Mouse (Mus musculus) CD4-positive helper T cell, adult 2 months (primary cell): ENCODE measurements around the gene Rfc2.

ENCODE experiments used
- DNase-seq: peaks from one replicate; pipeline ENCODE4 v3.0.0-alpha.2; 2012; ENCODE audit warnings: low read depth, missing footprints, low spot score

Gene Rfc2

DNA sequence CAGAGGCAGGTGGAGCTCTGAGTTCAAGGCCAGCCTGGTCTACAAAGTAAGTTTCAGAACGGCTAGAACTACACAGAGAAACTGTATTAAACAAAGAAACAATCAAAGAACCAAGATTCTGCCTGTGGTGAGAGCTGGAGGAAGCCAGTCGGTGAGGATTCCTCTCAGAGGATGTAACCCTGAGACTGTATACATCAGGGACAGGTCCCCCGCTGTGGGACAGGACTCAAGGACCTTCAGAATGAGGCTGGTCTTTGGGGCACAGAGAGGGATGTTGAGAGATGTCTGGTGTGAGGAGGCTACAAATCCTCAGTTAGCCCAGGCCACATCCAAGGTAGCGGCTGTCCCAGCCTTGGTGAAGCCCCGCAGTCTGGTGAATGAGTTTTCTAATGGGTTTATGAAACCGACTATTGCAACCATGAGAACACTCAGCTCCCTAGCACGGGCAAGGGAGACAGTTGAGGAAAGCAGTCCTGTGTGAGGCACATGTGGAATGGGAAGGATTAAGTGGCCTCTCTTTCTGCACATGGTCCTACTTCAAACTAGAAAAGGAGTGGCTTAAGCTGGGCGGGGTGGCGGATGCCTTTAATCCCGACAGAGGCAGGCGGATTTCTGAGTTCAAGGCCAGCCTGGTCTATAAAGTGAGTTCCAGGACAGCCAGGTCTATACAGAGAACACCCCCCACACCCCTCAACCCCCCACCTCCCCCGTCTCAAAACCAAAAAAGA lies 28.9 kb downstream of the Rfc2 start:
- DNase-seq: no peak

DNA sequence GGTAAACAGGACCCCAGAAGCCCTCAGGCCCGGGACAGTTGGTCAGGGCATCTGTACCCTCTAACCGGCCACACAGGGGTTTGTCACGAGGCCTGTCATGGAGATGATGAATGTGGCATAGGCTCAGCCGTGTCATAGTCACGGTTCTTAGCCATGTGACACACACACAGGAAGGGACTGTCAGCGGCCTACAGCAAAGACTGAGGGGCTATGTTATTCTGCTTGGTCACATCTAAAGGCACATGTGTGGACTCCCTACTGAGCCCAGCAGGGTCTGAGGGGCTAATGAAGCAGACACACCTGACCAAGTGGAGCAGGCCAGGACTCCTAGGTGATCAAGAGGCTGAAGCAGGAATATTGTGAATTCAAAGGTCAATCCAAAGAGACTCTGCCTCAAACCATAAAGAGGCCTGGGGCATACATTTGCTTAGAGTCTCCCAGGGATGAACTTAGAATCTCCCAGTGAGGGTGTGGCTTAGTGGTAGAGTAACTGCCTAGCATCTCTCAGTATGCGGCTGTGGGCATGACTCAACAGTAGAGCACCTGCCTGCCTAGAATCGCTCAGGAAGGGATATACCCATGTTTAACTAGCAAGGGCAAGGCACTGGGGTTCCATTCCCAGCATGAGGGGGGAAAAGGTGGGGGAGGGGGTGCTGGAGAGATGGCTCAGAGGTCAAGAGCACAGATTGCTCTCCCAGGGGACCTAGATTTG lies 30.8 kb downstream of the Rfc2 start:
- DNase-seq: no peak

DNA sequence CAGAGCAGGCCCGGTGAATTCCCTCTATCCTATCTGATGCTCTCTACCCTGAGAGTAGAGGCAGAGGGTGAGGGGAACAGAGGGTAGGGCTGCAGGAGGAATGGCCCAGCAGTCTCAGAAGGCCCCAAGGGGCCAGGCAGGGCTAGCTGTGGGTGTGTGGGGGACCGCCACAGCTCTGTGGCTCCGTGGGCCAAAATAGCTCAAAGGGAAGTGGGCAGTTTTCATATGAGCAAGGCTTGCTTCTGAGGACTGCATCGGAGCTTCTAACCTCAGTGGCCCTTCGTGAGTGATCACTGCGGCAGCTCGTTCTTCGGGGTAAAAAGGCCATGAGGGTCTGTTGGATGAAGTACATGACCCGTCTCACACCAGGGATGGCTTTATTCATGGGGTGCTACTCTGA lies 32.6 kb downstream of the Rfc2 start:
- no peak for DNase-seq

DNA sequence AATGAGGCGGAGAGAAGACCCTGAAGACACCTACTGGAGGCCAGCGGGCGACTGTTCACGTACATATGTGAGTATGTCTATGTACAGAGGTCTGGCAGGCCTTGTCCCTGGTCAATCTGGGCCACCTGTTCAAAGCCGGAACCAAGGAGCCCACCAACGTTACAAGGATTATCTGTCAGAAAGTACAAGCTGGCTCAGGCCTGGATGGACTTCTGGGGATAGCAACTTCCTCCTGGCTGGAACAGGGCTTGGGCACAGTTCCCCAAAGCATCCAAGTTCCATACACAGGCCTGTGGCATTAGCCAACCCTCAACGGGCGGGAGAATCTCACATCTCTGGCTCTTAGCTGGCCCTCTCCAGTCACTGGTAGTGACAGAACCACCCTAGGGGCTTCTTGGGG lies 33.1 kb downstream of the Rfc2 start:
- no peak for DNase-seq

DNA sequence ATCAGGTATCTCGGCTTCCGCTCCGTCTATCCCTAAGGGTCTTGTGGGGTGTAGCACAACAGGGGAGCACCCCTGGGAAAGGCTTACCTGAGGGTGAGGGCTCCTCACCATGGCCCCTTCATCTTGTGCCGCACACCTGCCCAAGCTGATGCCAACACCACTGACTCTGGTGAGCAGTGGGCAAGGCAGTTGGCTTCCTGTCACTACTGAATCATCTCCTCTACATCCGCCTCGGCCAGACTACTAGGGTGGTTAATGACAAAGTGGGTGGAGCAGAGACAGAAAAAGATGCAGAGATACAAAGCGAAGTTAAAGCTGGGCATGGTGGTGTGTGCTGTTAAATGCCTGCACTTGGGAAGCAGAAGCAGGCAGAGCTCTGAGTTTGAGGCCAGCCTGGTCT lies 33.6 kb downstream of the Rfc2 start, which contains the start of gene Lat2:
Gene Lat2, minus strand, starts transcription at position 224 of the 400 bp plus-strand sequence.
- no peak for DNase-seq

DNA sequence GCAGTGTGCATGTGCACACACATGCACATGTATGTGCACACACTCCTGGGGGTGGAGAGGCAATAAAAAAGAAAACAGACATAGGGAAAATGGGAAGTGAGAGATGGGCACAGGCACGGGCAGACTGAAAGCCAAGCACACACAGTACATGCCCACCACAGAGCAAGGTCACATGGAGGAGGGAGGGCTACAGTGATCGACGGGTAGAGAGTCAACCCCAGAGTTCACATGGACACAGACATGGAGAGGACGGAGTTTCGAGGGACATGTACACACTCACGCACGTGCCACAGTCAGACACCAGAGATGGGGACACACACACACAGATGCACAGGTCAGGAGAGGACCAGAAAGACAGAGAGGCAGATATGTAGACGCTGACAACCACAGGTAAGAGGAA lies 34.2 kb downstream of the Rfc2 start:
- no peak for DNase-seq

DNA sequence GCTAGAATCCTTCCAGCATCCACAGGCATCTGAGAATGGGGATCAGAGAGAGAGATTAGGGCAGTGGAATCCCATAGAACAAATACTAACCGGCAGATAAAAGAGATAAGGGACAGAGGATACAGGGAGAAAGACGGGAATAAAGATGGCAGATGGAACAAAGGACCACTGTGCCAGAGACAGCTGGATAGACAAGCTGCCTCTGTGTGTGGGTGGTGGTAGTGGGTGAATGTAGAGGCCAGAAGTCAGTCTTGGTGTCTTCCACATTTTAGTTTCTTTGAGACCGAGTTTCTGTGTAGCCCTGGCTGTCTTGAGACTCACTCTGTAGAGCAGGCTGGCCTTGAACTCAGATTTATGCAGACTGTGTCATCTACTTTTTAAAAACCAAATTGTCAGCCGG lies 34.6 kb downstream of the Rfc2 start:
- DNase-seq: no peak

DNA sequence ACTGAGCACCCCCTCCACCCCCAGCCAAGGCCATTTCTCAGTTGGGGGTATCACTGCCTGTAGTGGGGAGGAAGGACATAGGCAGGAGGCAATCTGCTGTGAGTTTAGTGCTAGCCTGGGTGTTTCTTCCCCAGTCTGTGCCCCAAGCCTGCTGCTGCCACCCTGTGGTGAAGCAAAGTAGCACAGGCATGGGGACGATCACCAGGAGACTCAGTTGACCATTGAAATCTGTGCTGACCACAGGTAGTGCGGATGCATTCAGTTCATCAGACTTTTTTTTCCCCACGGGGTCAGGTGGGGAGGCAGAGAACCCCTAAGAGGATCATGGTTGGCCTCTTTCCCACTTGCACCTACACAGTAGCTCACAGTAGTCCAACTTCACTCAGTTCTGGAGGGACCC lies 35.9 kb downstream of the Rfc2 start:
- DNase-seq: peak; percentile 50

DNA sequence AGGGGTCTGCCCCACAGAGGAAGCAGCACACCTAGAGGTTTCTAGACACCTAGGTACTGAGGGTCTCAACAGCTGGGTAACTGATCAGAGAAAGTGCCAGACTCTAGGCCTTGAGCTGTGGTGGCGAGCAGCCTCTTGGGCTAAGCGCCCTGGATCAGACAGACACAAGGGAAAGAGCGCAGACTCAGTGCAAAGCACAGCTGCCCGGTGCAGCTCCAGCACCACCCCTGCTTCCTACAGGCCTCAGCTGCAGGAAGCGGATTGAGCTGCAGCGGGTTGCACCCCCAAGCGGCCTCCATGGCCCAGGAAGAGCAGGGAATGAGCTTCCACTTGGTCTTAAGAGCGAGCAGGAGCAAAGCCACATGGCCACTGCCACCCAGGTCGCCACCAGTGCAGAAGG lies 39.3 kb downstream of the Rfc2 start:
- no peak for DNase-seq

DNA sequence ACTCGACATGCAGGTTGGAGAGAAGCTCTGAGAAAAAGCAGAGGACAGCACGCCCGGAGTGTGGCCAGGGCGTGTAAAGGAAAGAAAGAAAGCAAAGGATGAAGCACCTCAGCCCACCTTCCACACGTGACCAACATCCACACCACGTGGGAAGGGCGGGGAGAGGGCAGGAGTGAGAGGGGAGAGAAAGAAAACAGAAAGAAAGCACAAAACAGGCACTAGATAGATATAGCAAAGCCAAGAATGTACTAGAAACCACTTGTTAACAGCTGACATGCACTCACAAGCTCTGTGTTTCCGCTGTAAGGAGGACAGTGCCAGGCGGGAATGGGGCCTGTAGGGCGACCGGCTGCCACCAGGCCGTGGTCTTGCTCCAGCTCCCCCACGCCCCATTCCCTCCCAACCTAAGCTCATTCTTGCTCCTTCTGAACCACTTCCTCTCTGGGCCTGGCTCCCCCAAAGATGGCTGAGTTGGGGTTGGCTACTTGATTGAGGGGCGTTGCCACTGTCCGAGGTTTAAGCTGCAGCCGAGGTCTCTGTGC lies 40.0 kb downstream of the Rfc2 start:
- no peak for DNase-seq

DNA sequence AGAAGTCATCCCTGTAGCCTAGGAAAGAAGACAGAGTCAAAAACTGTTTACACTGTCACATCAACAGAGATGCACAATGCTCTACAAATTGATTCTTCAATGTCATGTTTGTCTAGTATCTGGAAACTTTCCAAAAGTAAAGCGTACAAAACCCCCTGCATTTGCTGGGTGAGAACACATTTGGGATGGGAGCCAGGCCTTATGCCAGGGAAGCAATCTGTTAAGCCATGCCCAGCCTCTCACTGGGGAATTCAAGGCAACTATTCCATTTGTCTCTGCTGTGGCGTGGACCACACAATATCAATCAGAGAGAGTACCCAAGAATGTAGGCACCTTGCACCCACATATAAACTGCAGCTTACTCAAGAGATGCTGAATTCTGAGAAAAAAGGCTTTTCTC lies 40.9 kb downstream of the Rfc2 start:
- no peak for DNase-seq

DNA sequence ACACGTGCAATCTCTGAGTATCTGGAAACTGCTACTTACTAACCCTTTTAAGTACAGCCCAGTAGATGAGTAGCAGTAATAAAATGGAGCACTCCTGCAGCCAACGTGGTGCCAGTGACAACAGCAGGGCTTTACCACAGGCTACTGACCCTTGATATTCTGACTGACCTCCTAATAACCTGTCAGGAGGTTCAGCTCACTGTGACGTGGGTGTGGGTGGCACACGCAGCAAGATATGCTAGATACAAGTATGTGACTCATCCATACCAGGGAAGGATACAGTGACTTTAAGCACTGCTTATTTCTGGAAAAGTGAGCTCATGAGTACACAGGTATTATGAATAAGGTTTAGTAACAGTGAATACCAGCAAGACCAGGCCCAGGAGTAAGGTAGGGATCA lies 48.3 kb downstream of the Rfc2 start:
- DNase-seq: no peak

DNA sequence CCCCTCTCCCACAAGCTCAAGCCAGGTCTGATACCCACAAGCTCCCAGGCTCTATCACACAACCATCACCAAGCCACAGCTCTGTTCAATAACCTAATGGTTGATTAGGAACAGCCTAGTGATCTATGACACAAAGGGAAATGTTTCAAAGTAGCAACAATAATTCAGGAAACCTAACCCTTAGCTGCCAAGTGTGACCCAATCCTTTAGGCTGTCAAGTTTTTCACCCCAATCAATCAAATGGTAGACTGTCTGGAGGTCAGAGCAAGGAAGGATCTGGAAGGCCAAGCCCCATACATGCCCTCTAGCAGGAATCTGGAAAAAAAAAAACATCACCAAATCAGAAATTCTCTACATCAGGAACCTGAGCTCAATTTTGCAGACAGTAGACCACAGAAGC lies 49.7 kb downstream of the Rfc2 start:
- DNase-seq: no peak

DNA sequence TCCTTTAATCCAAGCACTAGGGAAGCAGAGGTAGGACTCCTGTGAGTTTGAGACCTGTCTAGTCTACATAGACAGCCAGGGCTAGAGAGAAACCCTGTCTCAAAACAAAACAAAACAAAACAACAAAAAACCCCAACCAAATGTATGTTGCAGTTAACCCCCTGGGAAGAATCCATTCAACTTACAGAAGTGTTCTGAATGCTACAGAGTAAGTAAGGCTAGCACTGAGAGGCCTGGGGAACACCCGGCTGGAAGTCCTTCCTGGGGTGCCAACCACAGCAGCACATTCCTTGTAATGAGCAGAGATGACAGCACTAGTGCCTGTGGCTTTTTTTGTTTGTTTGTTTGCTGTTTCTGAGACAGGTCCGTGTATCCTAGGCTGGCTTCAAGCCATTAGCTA lies 51.7 kb downstream of the Rfc2 start:
- DNase-seq: no peak

DNA sequence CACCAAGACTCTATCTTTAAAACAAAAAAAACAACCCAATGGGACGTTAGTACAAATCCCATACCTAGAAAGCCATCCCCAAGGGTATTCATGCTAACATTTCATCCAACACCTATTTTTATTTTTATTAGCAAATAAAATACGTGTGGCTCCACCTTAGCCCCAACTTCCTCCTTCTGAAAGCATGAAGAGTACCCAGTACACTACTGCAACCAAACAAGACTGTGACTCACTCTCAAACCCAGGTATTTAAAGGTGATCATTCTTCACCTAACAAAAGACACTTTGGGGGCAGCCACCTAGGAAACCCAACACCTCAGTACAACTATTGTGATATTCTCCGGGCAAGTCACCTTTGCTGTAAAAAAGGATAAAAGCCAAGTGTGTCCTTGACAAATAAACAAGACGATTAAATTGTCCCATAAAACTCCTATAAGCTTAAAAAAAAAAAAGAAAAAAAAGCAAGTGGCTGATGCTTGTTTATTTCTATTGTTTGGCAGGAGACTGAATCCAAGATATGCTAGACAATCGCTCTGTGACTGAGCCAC lies 56.7 kb downstream of the Rfc2 start:
- no peak for DNase-seq

DNA sequence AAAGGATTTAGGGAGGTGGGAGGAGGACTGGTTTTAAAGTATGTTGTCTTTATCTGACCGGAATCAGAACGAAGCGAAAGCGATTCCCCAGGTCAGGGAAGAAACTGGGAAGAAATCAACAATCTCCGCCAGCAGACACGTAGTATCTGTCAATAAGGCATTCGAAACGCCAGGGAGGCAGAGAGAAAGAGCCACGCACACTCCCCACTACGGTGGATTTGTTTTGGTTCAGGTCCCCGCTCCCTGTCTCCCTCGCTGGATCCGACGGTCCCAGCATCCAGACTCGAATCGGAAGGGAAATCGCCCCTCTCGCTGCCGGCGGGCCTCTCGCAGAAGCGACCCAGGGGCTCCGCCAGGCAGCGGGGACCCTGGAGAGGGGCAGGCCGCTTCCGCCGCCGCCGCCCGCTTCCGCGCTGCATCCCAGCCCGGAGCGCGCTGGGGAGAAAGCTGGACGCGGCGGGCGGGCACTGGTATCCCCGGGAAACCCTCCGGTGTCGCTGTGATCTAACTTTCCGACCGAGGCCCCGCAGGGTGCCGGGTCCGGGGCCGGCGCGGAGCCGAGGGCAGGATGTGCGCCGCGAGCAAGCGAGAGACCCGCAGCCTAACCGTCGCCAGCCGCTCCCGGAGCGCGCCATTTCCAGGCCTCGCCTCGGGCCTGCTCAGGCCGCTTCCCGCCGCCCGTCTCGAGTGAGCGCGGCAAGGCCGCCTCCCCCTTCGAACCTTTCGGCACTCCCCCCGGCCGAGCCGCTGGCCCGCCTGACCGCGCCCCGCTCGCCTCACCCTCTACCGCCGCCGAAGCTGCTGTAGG lies 57.5 kb downstream of the Rfc2 start:
- DNase-seq: no peak

DNA sequence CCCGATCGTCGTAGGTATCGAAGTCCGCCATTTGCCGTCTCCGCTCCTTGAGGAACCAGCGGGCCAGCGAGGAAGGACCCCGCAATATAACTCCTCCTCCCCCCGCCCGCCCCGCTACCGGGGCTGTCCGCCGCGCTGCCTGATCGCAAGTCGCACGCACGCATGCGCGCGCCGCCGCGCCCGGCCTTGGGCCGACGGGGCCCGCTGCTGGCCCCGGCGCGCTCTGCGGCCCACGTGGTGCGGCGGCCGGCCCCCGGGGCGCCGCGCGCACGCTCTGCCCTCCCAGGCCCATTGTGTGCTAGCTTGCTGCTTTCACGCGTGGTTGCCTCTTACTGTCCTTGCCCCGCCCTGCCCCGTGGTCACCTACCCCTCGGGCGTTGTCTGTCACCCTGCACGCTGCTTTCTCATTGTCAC lies 58.1 kb downstream of the Rfc2 start, which contains the start of gene Eif4h:
Gene Eif4h, minus strand, starts transcription at position 222 of the 414 bp plus-strand sequence.
- peak; percentile 97 for DNase-seq

DNA sequence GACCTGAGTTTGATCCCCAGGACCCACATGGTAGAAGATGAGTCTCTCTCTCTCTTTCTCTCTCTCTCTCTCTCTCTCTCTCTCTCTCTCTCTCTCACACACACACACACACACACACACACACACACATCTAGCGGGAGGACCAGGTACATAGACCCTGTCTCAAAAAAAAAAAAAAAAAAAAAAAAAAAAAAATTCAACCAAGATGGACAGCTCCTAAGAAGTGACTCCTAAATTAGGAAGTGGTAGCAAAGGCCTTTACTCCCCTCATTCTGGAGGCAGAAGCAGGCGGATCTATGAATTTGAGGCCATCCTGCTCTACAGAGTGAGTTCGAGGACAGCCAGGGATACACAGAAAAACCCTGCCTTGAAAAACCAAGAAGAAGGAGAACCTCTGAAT lies 59.2 kb downstream of the Rfc2 start:
- no peak for DNase-seq

DNA sequence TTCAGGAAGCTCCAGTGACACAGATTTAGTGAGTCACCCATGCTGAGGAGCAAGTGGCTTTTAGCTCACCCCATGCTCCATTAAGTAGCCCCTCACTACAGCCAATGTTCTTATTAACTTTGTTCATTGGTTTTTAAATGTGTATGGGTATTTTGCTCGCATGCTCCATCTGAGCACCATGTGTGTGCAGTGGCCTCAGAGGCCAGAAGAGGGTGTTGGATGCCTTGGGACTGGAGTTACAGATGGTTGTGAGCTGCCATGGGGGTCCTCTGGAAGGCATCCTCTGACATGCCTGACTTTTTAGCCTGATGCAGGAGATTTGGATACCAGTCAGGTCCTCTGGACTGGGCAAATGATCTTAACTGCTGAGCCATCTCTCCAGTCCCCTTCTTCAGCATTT lies 63.0 kb downstream of the Rfc2 start:
- DNase-seq: no peak

DNA sequence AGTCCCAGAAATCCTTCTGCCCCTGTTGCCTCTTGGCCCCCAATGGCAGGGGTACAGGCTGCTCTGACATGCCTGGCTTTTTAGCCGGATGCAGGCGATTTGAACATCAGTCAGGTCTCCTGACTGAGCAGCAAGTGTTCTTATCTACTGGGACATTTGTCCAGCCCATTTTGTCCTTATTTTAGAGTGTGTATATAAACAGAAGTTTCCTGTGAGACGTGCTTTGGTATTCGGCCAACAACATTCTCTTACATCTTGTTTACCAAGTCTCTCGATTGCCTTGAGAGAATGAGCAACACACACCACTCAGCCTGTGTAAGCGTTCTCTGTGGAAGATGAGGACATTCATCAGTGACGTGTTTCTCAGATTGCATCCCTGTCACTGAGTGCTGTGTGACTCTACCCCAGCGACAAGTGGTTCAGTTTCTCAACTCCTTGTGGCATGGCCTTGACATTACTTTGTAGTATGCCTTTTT lies 63.5 kb downstream of the Rfc2 start:
- no peak for DNase-seq

DNA sequence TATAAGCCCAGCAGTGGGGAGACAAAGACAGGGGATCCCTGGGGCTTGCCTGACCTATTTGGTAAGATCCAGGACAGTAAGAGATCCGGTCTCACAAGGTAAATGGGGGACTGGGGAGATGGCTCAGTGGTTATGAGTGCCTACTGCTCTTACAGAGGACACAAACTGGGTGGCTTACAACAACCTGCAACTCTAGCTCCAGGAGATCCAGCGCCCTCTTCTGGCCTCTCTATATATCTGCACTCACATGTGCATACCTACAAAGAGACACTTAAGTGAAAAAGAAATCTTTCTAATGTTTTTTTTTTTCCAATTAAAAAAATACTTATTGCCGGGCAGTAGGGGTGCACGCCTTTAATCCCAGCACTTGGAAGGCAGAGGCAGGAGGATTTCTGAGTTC lies 65.3 kb downstream of the Rfc2 start:
- no peak for DNase-seq

DNA sequence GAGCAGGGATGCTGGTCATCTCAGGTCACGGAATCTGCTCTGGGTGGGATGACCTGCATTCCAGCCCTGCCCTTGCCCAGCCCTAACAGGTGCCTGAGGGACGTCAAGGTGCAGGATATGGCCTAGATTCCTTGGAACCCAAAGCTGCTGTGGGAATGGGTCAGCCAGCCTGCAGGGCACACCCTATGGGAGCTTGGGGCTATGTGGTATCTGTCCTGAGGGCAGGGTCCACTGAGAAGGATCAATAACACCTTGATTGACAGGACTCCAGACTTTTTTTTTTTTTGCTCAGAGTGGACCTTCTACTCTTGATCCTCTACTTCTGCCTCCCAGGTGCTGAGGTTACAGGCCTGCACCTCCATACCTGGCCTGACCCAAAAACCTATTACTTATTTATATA lies 66.2 kb downstream of the Rfc2 start:
- DNase-seq: no peak
